Mouse (Mus musculus): Measurements from ENCODE around the gene 1110008P14Rik.

The 1110008P14Rik gene

DNA sequence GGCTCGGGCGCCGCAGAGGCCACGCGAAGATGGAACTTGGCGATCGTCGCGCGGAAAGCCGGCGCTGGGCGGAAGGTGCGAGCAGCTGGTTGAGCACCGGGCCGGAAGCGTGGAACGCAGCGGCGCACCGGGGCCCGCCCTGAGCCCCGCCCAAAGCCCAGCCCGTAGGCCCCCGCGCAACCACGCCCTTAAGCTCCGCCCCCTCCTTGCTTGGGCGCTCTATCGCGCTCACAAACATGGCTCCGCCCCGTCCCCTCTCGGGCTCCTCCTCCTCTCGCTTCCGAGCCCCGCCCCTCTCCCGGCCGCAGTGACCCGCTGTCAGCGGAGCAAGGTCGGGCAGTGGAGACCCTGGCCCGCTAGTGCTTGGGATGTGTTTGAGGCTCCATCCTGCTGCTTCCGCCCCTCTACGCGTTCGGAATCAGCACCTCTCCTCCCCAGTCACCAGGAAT lies at the start of gene 1110008P14Rik:
1110008P14Rik (minus strand) TSS at position 164 of the 449 bp plus-strand sequence.
- in situ Hi-C loops (cut with MboI), result no loop called here

DNA sequence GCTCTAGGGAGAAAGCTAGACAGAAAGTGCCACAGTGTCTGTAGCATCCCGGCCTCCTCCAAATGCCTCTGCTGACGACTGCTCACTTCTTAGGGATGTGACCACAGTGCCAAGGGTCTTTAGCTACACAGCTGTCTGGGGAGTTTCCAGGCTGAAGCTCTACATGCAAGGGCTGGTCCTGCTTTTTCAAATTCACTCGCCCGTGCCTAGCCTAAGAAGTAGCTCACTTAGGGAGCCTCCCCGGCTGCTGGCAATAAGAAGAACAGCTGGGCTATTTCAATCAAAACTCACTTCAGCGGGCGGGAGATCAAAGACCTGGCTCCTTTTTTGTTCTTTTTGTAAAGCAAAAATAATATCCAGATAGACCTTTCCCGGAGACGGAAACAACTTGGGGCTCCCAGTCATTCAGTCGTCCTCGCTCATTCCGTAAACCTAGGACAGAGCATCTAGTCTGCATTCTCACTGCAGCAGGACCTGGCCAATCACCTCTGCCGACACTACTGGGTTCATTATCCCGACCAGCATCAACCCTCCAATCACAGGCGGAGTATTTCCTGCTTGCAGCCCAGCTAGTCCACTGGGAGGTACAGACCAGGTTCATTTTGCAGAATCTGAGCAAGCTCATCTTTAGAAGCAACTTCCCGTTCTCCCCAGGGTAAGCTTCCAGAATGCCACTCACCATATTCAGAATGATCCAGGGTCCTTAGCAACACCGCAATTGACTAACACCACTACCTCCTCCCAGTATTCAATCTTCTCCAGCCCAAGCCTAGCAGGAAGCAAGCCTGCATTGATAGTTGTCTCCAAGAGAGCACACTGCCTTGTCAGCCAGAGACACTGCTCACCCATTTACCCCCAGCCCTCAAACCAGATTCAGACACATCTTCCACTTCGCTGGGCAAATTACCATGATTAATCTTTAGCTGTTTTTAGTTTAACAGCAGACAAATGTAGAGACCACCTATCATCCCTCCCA lies 49.3 kb upstream of the 1110008P14Rik start:
- in situ Hi-C loops (cut with MboI), result no loop called here

DNA sequence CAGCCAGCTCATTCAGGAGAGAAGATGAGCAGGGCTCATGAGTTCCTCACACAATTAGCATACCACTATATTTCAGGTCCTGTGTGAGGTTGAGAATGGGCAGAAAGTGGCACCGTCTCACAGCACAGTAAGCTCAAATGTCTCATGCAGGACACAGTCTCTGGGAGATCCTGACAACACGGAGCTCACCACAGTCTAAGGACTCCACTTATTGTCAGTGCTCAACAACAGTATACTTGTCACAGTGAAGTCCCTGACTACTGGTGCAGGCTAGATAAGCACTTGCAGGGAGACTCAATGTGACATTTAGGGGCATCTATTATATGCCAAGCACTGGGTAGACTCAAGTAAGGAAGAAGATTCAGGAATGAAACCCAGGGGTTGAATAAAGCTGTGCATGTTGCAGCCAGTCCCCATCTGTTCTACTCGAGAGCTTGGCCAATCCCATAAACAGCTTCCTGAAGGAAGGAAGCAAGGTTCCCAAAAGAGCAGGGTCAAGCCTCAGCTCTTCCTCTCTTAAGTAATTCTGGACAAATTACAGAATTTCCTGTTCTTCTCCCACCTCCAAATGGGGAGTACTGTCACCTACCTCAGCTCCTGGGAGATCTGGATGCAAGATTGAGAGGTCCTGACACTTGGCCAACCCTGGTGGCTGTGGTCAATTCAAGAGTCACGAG lies 47.6 kb upstream of the 1110008P14Rik start:
- in situ Hi-C loops (cut with MboI), result no loop called here

DNA sequence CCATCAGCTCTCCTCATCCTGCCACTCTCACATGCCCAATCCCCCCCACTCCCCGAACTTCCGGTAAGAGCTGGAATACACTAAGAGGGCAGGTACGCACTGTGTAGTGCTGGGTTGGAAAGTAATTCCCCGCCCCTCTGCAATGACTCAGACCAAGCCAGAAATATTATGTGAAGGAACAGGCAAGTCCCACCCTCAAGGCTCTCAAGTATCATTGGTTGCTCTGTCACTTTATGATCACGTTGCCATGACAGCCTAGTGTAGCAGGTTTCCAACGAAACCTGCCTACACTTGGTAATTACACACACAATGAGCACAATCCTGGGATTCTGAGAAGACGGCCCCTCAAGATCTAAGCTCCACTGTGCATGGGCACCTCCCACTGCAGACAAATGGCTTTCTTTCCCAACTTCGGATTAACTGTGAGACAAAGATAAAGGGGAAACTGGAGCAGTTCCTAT lies 46.6 kb upstream of the 1110008P14Rik start:
- in situ Hi-C loops (cut with MboI), result no loop called here

DNA sequence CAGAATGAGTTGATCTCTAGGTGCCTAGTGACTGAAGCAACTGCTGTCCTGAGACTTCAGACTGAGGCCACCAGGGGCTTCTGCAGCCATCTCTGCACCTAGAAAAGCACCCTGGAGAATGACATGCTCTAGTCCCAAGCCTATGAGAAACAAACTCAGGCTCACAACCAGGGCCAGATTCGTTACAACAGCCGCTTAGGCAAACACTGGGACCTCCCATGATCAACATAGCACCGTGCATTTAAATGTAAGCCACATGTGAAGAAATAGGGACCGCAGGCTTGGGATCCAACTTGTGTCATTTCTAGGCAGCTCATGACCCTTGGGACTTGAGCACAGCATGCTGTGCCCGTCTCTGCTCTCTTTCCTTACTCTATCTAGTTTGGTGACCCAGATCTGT lies 46.0 kb upstream of the 1110008P14Rik start:
- in situ Hi-C loops (cut with MboI), result no loop called here

DNA sequence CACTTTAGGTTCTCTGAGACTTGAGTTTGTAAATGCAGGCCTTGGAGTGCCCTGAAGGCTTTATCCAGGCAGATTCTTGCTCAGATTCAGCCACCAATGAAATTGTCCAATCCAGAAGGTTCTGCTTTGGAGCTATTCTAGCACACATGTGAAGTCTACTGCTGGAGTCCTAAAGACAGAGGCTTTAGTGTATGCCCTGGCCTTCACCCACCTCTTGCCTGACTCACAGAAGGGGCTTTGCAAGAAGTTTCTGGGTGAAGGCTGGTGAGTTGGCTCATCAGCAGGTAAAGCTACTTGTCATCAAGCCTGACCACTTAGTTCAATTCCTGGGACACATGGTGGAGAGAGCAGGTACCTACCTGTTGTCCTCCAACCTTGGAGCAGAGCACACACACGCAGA lies 44.4 kb upstream of the 1110008P14Rik start:
- in situ Hi-C loops (cut with MboI), result no loop called here

DNA sequence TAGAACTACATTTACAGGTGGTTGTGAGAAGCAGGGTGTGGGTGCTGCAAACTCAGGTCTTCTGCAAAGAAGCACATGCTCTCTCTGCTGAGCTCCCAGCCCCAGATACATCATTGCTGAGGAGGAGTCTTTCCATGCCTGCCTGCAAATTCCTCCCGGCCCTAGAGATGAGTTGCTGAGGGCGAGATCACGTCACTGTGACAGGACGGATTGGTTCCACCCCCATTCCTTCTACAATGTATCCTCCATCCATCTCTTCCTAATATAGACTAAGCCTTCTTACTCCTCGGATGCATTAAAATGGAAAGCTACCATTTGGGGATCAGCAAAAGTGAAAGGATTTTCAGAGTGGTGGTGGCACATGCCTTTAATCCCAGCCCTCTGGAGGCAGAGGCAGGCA lies 43.8 kb upstream of the 1110008P14Rik start:
- in situ Hi-C loops (cut with MboI), result no loop called here

DNA sequence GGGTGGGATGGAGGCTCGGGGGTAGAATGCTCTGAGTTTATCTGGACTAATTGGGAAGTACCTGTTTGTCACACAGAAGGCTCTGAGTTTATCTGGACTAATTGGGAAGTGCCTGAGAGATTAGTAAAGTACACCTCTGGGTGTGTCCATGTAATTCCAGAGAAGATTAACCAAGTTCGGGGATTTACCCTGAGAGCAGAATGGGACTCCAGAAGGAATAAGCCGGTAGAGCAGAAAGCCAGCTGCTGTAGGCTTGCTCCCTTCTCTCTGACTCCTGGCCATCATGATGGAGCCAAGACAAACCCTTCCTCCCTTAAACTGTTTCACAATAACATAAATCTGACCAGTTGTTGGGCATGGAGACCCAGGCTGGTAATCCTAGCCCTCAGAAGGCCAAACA lies 43.1 kb upstream of the 1110008P14Rik start:
- in situ Hi-C loops (cut with MboI), result no loop called here

DNA sequence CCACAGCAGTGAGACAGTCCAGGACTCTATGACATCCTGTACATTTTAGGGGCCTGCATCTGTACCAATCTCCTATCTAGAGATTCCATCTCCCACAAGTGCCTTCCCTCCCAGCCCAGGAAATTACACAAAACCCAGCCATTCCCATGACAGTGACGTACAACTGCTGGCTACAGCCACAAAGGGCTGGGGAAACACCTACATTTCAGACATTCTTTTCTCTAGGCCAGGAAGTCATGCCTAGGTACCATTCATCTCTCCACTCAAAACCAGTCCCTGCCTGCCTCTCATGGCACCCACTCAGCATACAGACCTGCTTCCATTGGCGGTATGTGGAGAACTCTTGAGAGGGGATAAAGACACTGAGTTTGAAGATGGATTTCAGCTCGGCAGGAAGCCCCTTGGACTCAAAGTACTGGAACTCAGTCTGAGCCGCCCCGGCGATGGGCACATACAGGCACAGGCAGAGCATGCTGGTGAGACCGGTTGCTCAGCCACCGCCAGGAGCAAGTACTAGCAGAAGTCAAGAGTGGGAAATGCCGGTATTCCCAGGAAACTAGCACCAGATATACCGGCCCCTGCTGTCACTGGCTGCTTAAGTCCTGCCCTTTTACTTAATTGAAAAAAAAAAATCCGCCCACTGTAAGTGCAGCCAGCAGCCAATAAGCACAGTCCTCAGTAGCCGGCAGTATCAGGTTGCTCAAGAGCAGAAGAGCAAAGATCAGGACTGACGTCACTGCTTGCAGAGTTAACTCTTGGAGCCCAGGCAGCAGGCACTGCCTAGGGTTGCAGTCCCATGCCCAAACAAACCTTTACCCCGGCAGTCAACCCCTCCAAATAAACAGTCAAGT lies 42.0 kb upstream of the 1110008P14Rik start:
- in situ Hi-C loops (cut with MboI), result no loop called here

DNA sequence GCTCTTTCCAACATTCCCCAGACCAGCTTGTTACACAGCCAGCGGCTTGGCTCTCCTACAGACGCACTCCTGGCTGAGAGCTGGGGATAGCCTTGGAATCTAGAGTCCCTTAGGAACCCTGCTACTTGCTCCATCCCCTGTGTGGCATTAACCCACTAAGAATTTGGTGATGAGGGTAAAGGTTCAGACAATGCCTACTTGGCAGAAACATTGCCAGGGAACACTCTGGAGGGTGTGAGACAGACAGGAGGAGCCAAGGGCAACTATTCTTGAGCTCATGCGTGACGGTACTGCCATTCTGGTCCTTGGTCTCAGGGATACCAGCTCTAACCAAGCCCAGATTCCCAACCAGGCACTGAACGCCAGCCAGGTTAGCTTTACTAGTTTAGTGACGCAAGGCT lies 40.1 kb upstream of the 1110008P14Rik start:
- in situ Hi-C loops (cut with MboI), result no loop called here

DNA sequence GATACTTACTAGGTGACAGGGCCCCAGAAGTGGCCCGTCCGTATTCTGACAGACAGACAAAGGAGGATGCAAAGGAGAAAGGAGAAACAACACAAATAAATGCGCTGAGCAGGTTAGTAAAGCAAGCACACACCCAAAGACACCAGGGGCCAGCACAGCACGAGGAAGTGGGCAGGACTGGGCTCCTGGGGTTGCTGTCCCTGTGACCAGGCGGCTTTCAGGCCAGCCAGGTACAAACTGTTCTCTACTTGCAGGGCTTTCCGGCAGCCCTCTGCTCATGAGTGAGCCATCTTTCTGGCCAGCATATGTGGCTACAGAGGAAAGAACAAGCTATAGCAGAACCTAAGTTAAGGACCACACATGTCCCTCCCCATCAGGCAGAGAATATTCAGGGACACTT lies 38.9 kb upstream of the 1110008P14Rik start:
- in situ Hi-C loops (cut with MboI), result no loop called here

DNA sequence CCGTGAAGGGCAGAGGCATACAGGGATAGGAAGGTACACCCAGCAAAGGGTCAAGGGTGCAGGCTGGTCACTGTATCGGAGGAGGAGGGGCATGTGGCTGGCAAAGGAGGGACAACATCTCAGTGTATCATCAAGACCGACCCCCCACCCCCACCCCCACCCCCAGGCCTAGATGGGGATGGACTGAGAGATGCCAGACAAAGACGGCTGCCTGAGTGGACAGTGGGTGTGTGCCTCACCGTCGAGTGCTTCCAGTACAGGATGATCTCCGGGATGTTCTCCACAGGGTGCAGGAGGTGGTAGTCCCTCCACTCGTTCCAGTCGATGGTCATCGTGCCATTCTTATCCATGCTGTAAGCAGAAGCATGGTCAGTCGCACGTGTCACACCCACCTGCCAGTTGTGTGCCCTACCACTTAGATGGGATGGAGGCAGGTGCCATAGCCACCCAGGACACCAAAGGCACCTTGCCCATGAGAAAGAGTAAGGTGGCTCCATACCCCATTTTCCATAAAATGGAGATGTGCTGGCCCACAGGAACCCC lies 38.4 kb upstream of the 1110008P14Rik start:
- in situ Hi-C loops (cut with MboI), result no loop called here

DNA sequence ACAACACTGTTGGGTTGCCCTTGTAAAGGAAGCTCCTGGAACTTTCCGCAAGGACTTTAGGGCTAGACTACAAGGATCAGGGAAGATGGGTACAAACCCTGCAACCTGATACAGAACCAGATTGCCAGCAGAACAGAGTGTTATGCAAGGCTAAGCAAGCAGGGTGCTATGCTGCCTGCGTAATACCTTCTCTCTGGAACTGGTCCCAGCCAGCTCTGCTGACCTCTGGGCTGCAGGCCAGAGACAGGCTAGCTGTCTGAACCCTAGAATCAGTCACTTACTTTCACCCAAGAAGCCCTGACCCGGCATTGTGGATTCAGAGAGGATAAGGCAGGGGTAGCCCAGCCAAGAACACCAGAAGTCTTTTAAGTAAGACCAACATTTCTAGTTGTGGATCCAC lies 37.6 kb upstream of the 1110008P14Rik start:
- in situ Hi-C loops (cut with MboI), result no loop called here

DNA sequence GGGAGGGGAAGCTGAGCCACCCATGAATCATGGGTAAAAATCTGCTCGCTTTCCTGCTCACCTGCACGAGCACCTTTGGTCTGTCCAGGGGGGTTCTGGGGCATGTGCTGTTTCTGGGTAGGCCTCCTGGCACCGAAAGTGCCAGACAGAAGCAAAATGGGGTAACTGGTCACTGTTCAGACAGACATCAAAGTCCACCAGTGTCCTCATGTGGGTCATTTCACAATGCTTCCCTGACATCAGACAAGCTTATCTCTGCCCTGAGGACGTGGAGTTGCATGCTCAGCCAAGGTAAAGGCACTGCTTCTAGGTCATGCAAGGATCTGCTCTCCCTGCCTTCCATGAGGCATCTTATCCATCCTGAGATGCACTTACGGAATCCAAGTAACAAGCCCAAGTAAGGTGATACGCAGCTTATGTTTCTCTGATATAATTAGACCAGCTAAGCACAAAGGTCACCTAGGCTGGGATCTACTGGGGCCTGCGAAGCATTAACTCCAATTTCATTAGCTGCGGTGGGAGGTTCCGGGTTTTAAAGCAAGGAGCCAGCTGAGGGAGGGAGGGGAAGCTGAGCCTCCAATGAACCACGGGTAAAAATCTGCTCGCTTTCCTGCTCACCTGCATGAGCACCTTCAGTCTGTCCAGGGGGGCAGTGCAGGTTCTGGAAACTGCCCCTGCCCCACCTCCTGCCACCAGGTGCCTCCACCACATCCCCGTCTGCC lies 36.9 kb upstream of the 1110008P14Rik start:
- in situ Hi-C loops (cut with MboI), result no loop called here

DNA sequence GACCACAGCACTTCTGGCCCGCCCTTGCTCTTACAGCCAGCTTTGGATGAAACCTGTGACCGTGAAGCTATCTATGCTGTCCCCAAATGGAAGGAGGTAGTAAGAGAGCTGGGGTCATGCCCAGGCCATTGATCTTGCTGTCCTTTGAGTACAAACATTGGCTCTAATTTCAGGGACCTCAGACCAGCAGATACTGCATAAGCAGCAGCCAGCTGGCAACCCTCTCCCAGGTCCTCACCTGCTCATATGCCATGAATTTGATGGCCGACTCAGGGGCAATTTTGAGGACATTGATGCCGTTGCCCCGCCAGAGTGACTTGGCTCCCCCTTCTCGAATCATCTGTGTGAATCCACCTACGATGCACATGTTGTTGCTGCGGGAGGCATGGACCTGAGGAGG lies 35.7 kb upstream of the 1110008P14Rik start:
- in situ Hi-C loops (cut with MboI), result no loop called here

DNA sequence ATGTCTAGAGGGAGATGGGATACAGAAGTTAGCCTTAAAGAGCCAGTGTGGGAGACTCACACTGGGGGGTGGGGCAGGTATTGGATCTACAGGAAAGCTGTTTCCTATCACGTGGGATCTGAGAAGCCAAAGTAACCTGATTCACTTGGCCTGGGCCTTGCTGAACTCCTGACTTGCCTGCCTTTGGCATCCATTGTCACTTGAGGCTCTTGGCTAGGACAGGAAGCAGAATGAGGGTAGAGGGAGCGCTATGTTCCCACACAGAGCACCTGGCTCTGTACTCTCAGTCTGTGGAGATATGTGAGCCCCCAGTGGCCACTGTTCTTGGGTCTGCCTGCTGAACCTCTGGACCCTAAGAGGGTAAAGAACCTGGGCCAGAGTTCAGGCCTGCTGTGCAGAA lies 34.8 kb upstream of the 1110008P14Rik start:
- in situ Hi-C loops (cut with MboI), result no loop called here

DNA sequence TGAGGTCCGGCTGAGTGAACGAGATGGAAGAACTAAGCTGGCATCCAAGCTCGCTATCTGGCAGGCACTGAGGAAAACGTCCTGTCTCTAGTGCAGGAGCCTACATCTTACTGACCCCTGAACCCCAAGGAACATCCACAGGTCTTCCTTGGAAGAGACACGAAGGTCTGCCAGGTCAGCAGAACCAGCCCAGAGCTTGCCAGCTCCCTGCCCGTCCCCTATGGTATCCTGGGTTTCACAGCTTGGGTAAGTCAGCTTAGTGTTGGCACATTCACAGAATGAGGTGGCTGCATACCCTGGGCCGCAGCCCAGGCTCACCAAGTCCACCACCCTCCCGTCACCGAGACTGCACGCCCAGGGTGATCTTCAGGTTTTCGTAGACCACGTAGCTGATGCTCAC lies 34.1 kb upstream of the 1110008P14Rik start:
- in situ Hi-C loops (cut with MboI), result no loop called here

DNA sequence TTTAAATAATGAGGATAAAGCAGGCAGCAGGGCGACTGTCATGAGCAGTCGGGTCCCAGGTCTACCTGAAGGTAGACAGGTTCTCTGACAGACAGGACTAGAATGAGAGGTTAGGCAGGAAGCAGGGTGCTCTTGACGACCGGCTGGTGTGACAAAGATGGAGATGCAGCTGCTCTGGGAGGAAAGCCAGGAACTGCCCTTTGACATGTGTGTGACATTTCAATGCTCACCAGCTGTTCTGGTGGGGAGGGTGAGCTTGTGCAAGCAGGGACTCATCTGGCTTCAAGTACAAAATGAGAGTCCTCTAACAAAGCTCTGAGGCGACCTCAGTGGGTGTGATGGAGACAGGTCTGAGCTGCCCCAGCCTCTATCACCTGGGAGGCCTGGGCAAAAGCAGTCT lies 32.2 kb upstream of the 1110008P14Rik start:
- in situ Hi-C loops (cut with MboI), result no loop called here

DNA sequence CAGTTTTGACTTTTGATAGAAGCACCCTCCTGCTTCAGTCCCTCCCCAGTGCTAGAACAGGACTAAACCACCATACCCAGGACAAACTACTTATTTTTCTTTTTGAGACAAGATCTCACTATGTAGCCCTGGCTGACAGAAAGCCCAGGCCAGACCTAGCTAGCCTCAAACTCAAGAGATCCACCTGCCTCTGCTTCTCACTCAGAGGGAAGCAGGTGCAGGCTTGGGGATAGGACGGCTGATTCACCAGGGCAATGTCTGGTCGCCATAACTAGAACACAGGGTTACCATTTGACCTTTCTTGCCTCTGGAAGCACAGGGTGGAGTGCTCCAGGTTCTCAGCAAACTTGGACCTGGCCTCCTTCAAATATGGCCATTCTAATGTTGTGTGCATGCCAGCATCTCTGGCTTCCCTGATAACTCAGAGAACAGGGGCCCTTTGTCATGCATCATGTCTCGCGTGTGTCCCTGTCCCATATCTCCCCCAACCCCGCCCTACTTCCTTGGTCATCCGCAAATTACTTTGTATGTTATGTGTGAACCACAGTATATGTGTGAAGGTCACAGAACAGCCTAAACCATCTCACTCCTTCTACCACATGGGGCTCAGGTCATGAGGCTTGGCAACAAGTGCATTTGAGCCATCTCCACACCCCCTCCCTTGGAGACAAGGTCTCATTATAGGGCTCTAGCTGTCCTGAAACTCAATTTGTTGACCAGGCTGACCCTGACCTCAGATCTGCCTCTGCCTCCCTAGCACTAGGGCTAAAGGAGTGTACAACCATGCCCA lies 31.2 kb upstream of the 1110008P14Rik start:
- in situ Hi-C loops (cut with MboI), result no loop called here

DNA sequence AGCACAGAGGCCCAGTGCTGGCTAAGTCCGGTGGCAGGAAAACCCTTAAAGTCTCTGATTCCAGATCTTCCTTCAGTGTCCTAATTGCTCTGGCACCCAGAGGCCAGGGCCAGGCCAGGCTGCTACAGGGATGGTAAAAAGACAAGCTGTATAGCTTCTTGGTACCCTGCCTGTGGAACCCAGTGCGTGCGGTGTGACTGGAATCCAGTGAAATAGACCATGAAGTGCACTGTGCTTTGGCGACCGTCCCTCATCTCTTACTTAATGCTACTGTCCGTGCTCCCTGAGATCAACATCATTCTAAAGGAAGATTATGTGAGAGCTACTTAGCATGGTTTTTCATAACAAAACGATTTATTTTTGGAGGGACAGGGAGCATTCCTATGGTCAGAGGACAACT lies 29.7 kb upstream of the 1110008P14Rik start:
- in situ Hi-C loops (cut with MboI), result no loop called here
